Mouse (Mus musculus) small intestine, adult 2 months (tissue): ENCODE results near the gene Fam210b.

Experiments used
- CTCF ChIP-seq: fragments of 200-500 bp; IDR thresholded peaks from 2 replicates; pipeline ENCODE4 v1.5.1; 2012; ENCODE audit warnings: low read depth, mild to moderate bottlenecking, control low read depth, inconsistent platforms, low read length, moderate library complexity, mixed read lengths; ENCODE audit not compliant: insufficient replicate concordance, insufficient read length; ENCODE audit errors: extremely low read depth
- POLR2A ChIP-seq: fragments of 200-500 bp; IDR thresholded peaks from 2 replicates; pipeline ENCODE4 v1.6.1; 2012; ENCODE audit warnings: low read depth, mild to moderate bottlenecking, control low read depth, inconsistent platforms, low read length, moderate library complexity

DNA sequence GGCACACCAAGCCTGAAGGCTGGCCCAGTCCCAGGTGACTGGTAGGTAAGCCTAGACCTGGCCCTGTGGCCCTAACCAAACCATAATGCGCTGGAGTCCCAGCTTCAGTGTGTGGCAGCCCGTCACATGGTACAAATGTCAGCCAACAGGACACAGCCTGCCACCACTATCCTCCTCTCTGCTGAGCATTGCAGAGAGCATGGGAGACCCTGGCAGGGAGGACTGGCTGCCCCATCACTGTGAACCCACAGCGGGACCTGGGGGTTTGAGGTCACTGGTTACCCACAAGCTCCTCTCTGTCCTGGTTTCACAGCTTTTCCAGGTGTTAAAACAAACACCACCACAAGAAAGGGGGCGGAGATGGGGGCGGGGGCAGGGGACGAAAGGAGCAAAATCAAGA, 45.0 kb downstream of the Fam210b start:
- TF ChIP-seq CTCF (no peak), POLR2A (no peak)
